Mouse (Mus musculus): ENCODE measurements around the gene Cldn15. TPM values are rescaled to one million over a fixed set of nuclear protein-coding genes. Genes with fewer than 3 reads are reported as not detected.

Cldn15 gene
- 0.18 and 0.36 TPM in 2 replicates for polyA plus RNA-seq (2015; fragmentation: Nextera tagmentation; extraction: Ambion mirVana)

DNA sequence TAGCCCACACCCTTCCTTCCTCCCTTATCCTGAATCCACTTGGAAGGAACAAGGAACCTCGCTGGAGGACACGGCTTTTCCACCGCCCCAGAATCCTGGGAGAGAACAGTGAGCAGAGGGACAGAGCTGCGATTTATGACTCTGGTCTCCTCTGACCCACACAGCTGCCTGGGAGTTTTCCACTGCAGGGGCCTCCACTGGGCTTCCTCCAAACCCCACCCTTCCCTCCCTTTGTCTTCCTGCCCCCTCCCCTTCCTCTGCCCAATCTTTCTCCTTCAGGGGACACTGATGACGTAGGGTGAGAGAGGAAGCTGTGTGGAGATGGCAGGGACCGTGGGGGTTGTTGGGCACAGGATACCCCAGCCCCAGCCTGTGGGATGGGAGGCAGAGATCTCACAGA is at the start of gene Cldn15:
Gene Cldn15, plus strand, starts transcription at position 286 of the 400 bp plus-strand sequence.
- WGBS, result 87% methylated on average over 6 of the region's 6 CpGs
- peaks cover 14% of the 10 kb centered on the region; the same call in 1 of the 2 replicates for H3K36me3 ChIP-seq (replicated peaks)
- H3K9ac ChIP-seq, result no peak within 1 kb of the TSS
- H3K9me3 ChIP-seq, result no peaks in the 10 kb centered on the region
- H3K27me3 ChIP-seq (replicated peaks), result no peaks in the 10 kb centered on the region
- no peak within 1 kb of the TSS for H3K4me2 ChIP-seq
- no peak within 1 kb of the TSS for H3K4me3 ChIP-seq
- no peak for ATAC-seq (replicated peaks)
- H3K4me1 ChIP-seq, result peaks cover 10% of the 10 kb centered on the region
- H3K27ac ChIP-seq, result no peak within 1 kb of the TSS

DNA sequence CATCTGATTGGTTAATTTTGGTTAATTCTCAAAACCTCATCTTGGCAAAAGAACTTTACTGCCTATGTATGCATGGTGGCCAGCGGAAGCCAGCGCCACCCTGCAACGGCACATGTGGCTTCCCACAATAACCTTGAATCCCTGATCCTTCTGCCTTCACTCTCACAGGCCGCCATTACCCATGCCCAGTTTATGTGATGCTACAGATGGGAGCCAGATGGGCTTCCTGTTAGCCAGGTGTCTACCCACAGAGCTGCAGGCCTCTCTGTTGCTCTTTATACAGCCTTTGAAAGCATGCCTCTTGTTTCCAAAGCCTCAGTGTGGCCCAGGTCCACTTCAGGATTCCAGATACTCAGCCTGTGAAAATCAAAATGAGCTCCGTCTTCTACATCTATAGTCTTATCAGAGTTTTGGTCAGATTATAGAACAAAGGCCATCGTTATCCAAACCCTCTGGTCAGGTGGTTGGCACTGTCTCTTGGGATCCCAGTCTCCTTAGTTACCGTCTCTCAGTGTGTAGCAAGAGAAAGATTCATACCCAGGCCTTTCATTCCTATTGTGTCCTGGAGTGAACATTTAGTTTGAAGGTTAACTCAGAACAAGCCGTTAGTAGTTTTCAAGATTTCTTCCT is 48.7 kb upstream of the Cldn15 start:
- WGBS, result 94% methylated on average over 8 of the region's 8 CpGs
- Histone ChIP-seq H3K9ac (no peak overlapping the region), H3K4me3 (no peak overlapping the region), H3K4me1 (peaks cover 5% of the 10 kb centered on the region), H3K27me3 (replicated peaks) (no peaks in the 10 kb centered on the region), H3K9me3 (no peaks in the 10 kb centered on the region), H3K27ac (no peak overlapping the region), H3K36me3 (replicated peaks) (peaks cover 6% of the 10 kb centered on the region; the same call in 1 of the 2 replicates), H3K4me2 (no peak overlapping the region)
- no peak for ATAC-seq (replicated peaks)

- 2% methylated on average over 38 of the region's 38 CpGs for WGBS
- H3K27ac ChIP-seq, result peak overlapping the region; percentile 81
- peak overlapping the region; percentile 71 for H3K9ac ChIP-seq
- H3K4me2 ChIP-seq, result peak overlapping the region; percentile 74
- H3K9me3 ChIP-seq, result no peaks in the 10 kb centered on the region
- ATAC-seq (replicated peaks), result peak; percentile 92
- H3K27me3 ChIP-seq (replicated peaks), result no peaks in the 10 kb centered on the region
- H3K4me3 ChIP-seq, result peak overlapping the region; percentile 66
- H3K4me1 ChIP-seq, result peaks cover 5% of the 10 kb centered on the region
- H3K36me3 ChIP-seq (replicated peaks), result 0 out of 2 replicates have a peak, but pooled peaks cover 3% of the 10 kb centered on the region
These were observed 47.6 kb upstream of the Cldn15 start for GRCm38 (mm10) chr5:136918655-136919472.

- H3K9me3 ChIP-seq, result no peaks in the 10 kb centered on the region
- H3K4me1 ChIP-seq, result peaks cover 5% of the 10 kb centered on the region
- no peak overlapping the region for H3K27ac ChIP-seq
- 0 out of 2 replicates have a peak, but pooled peaks cover under 1% of the 10 kb centered on the region for H3K36me3 ChIP-seq (replicated peaks)
- peak overlapping the region; percentile 71 for H3K9ac ChIP-seq
- peak overlapping the region; percentile 66 for H3K4me3 ChIP-seq
- no peaks in the 10 kb centered on the region for H3K27me3 ChIP-seq (replicated peaks)
- ATAC-seq (replicated peaks), result peak; percentile 19
- H3K4me2 ChIP-seq, result peak overlapping the region; percentile 74
- WGBS, result 25% methylated on average over 18 of the region's 18 CpGs
These were observed 46.7 kb upstream of the Cldn15 start for GRCm38 (mm10) chr5:136919546-136920301.

- H3K9ac ChIP-seq, result no peak overlapping the region
- ATAC-seq (replicated peaks), result no peak
- 86% methylated on average over 9 of the region's 9 CpGs for WGBS
- peaks cover 5% of the 10 kb centered on the region for H3K4me1 ChIP-seq
- no peak overlapping the region for H3K27ac ChIP-seq
- no peaks in the 10 kb centered on the region for H3K9me3 ChIP-seq
- H3K4me3 ChIP-seq, result no peak overlapping the region
- H3K4me2 ChIP-seq, result no peak overlapping the region
- H3K27me3 ChIP-seq (replicated peaks), result no peaks in the 10 kb centered on the region
- H3K36me3 ChIP-seq (replicated peaks), result no peaks in the 10 kb centered on the region
These were observed 43.6 kb upstream of the Cldn15 start for GRCm38 (mm10) chr5:136922830-136923229.

DNA sequence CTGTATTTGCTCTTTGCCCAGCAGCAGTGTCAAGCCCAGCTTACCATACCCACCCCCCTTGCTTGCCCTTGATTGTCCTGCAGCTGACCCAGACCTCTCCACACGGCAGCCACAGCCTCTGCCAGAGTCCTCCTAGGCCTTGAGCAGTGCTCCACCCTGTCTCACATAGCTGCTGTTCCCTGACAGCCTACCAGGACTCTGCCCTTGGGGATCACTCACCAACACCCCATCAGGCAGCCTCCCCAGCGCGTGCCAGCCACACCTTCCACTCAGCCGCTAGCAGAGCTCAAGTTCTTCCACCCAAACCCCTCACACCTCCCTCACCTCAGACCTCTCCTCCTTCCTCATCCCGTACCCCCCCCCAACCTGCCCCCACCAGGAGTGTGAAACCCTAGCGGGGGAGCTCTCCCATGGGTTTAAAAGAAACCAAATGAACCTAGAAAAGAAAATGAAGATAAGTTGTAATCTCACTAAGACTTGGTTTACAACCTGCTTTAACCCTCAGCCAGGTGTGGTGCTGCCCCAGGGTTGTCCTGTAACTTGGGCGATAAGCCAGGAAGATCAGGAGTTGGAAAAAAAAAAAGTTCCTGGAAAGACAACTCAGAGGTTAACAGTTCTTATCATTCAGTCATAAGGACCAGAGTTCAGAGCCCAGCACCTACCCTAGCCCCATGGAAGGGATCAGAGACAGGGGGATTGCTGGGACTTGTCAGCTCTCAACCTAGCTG is 42.5 kb upstream of the Cldn15 start:
- 81% methylated on average over 7 of the region's 7 CpGs for WGBS
- ATAC-seq (replicated peaks), result no peak
- H3K4me1 ChIP-seq, result peaks cover 5% of the 10 kb centered on the region
- H3K9me3 ChIP-seq, result no peaks in the 10 kb centered on the region
- no peaks in the 10 kb centered on the region for H3K27me3 ChIP-seq (replicated peaks)
- no peak overlapping the region for H3K27ac ChIP-seq
- no peaks in the 10 kb centered on the region for H3K36me3 ChIP-seq (replicated peaks)
- H3K9ac ChIP-seq, result no peak overlapping the region
- no peak overlapping the region for H3K4me3 ChIP-seq
- no peak overlapping the region for H3K4me2 ChIP-seq

- Histone ChIP-seq H3K9me3 (no peaks in the 10 kb centered on the region), H3K36me3 (replicated peaks) (no peaks in the 10 kb centered on the region), H3K4me3 (no peak overlapping the region), H3K4me1 (peaks cover 3% of the 10 kb centered on the region; the same call in 1 of the 2 replicates), H3K9ac (no peak overlapping the region), H3K27me3 (replicated peaks) (no peaks in the 10 kb centered on the region), H3K4me2 (no peak overlapping the region), H3K27ac (0 out of 2 replicates have a peak overlapping the region, but pooled peaks have one; percentile 45)
- peak; percentile 67 for ATAC-seq (replicated peaks)
- WGBS, result 21% methylated on average over 4 of the region's 4 CpGs
These were observed 37.3 kb upstream of the Cldn15 start for GRCm38 (mm10) chr5:136929073-136929472.

DNA sequence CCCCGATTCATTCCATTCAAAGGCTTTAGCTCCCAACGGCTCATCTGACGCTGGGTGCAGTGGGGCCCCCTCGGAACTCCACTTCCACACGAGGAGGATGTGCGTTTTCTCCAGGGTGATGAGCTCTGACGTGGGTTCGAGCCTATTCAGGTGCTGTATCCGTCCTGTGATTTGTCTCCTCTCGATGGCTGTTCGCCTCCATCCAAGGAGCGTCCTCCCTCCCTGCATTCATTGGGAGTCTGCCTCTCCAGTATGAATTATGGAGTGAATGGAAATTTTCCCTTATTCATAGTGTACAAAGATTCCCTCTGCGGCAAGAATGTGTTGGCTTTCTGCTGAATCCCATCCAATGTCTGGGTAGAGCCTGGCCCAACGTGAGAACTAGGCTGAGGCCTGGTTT is 34.5 kb upstream of the Cldn15 start:
- Histone ChIP-seq H3K4me2 (no peak overlapping the region), H3K4me1 (peaks cover 3% of the 10 kb centered on the region; the same call in 1 of the 2 replicates), H3K9me3 (no peaks in the 10 kb centered on the region), H3K27ac (no peak overlapping the region), H3K4me3 (no peak overlapping the region), H3K9ac (no peak overlapping the region), H3K36me3 (replicated peaks) (no peaks in the 10 kb centered on the region), H3K27me3 (replicated peaks) (no peaks in the 10 kb centered on the region)
- 85% methylated on average over 14 of the region's 14 CpGs for WGBS
- ATAC-seq (replicated peaks), result no peak

DNA sequence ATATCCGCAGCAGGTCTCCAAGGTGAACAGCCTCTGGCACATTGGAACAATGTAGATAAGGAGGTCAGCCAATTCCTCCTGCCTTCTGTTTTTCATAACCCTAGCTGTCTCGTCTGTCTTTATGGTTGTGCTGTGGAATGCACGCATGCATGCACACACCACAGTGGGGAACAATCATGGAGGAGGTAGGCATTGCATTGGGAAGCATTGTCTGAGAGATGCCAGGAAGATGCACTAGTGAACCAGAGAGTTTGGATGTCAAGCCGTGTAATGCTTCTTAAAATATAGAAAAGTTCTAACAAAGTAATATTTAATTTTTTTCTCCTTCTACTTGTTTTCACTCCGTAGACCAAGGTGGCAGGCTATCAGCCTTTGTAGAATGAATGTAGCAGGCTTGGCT is 33.5 kb upstream of the Cldn15 start:
- no peak overlapping the region for H3K9ac ChIP-seq
- peaks cover 3% of the 10 kb centered on the region; the same call in 1 of the 2 replicates for H3K4me1 ChIP-seq
- H3K36me3 ChIP-seq (replicated peaks), result no peaks in the 10 kb centered on the region
- no peak overlapping the region for H3K4me2 ChIP-seq
- WGBS, result 84% methylated on average over 5 of the region's 5 CpGs
- no peaks in the 10 kb centered on the region for H3K9me3 ChIP-seq
- H3K27ac ChIP-seq, result no peak overlapping the region
- no peaks in the 10 kb centered on the region for H3K27me3 ChIP-seq (replicated peaks)
- no peak overlapping the region for H3K4me3 ChIP-seq
- no peak for ATAC-seq (replicated peaks)

GRCm38 (mm10) chr5:136933930-136934329 is 32.5 kb upstream of the Cldn15 start:
- Histone ChIP-seq H3K27me3 (replicated peaks) (no peaks in the 10 kb centered on the region), H3K4me2 (no peak overlapping the region), H3K9ac (no peak overlapping the region), H3K4me1 (peaks cover 3% of the 10 kb centered on the region; the same call in 1 of the 2 replicates), H3K36me3 (replicated peaks) (no peaks in the 10 kb centered on the region), H3K27ac (no peak overlapping the region), H3K9me3 (no peaks in the 10 kb centered on the region), H3K4me3 (no peak overlapping the region)
- WGBS, result 87% methylated on average over 6 of the region's 6 CpGs
- no peak for ATAC-seq (replicated peaks)

GRCm38 (mm10) chr5:136935905-136936695 is 30.3 kb upstream of the Cldn15 start:
- Histone ChIP-seq H3K27ac (no peak overlapping the region), H3K9me3 (no peaks in the 10 kb centered on the region), H3K36me3 (replicated peaks) (no peaks in the 10 kb centered on the region), H3K4me2 (no peak overlapping the region), H3K4me1 (no peaks in the 10 kb centered on the region), H3K4me3 (no peak overlapping the region), H3K9ac (no peak overlapping the region), H3K27me3 (replicated peaks) (no peaks in the 10 kb centered on the region)
- 69% methylated on average over 7 of the region's 7 CpGs for WGBS
- ATAC-seq (replicated peaks), result no peak
